Mouse (Mus musculus) erythroblast, embryonic 14.5 days (primary cell): ENCODE data around the gene Bcor.

Experiments
- GATA1 ChIP-seq: IDR thresholded peaks from 2 replicates; pipeline ENCODE4 v1.6.1; 2012; ENCODE audit warnings: low read length, inconsistent platforms, mixed read lengths
- TAL1 ChIP-seq: IDR thresholded peaks from 3 replicates; pipeline ENCODE4 v1.6.1; 2012; ENCODE audit warnings: low read length, inconsistent platforms, mixed read lengths

GRCm38 (mm10) chrX:12085290-12085689 is 74.9 kb downstream of the Bcor start:
- no peak for TF ChIP-seq TAL1
- TF ChIP-seq GATA1, result no peak
